Mouse (Mus musculus): Measurements from ENCODE around the gene Llgl1.

DNA sequence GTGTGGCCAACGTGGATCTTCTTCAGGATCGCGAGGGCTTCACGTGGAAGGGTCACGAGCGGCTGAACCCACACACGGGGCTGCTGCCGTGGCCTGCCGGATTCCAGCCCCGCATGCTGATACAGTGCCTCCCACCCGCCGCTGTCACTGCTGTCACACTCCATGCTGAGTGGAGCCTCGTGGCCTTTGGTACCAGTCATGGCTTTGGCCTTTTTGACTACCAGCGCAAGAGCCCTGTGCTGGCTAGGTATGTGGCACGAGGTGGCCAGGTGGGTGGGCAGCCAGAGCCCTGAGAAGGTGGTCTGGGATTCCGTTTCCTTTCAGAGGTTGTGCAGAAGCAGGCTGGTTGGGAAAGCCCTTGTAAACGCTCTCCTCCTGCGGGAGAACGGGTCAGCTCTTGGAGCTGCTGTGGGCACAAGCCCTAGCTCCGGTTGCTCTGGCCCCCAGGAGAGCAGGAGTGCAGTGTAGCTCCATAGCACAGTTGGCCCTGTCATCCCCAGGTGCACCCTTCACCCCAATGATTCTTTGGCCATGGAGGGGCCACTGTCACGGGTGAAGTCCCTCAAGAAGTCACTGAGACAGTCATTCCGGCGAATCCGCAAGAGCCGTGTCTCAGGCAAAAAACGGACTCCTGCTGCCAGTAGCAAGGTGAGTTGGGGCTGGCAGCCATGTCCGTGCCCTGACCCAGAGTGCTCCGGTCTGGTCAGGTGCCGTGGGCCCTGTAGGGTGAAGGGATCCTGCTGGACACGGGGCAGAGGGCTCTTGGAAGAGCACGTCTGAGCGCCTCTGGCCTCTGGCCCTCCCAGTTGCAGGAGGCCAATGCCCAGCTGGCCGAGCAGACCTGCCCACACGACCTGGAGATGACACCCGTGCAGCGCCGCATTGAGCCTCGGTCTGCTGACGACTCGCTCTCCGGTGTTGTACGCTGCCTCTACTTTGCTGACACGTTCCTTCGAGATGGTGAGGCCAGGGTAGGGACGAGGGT is 10.2 kb downstream of the Llgl1 start:
- TF ChIP-seq CTCF (IDR thresholded peaks at IDR 0.05; ENCODE audit: borderline replicate concordance, extremely low read depth, insufficient read depth, insufficient read length) (no peak), POLR2A (IDR thresholded peaks at IDR 0.05; ENCODE audit: borderline replicate concordance, extremely low read depth, insufficient read depth, insufficient read length, poor library complexity, severe bottlenecking) (no peak)
